Mouse (Mus musculus): ENCODE data around the gene Ttyh2.

DNA sequence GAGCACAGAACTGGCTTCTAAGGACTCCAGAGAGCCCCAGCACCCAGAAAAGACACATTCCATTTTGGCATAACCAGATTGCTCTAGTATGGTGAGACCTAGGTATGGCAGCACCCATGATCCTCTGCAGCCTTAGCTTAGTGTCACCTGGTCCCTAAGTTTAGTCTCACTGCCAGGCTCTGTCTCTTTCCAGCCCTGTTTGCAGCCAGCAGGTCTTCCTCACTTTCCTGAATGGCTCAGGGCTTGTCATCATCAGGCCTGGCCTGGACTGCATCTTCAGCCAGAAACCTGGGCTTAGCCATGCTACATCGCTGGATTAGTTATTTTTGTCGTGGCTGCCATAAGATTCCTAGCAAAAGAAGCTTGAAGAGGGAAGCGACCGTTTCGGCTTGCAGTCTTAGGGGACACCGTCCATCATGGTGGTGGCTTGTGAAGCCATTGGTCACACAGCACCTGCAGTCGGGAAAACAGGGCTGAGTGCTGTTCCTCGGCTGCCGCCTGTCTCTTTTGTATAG lies 10.4 kb downstream of the Ttyh2 start:
- TF ChIP-seq CTCF (IDR thresholded peaks at IDR 0.05; ENCODE audit: extremely low read depth, insufficient read depth, low read length) = no peak
- TF ChIP-seq POLR2A (IDR thresholded peaks at IDR 0.05; ENCODE audit: extremely low read depth, insufficient read depth, low read length) = no peak
